Mouse (Mus musculus): ENCODE data around the gene Pus7. TPM values are rescaled to one million over a fixed set of nuclear protein-coding genes. Genes with fewer than 3 reads are reported as not detected.

Gene Pus7
- total and polyA plus RNA-seq, 3 experiments = 35.3 to 62.9 (median 61.9) TPM

DNA sequence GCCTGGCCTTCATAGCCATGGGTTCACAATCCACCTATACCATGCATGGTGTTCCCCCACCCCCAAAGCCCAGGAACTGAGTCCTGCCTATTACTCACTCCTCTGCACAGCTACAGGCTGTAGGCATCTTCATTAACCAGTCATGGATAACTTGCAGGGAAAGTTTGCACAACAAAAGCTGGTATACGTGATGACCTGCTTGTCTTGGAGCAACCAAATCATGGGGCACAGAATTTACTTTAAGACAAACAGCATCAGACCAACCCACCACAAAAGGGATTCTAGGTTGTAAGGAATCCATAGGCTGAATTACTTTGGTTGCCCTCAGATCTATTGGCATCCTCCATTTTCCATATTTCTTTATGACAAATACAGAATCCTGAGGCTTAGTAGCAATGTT lies 86.1 kb downstream of the Pus7 start:
- TF ChIP-seq MXI1 (IDR thresholded peaks at IDR 0.05; ENCODE audit: low read depth, low read length) (no peak), POLR2AphosphoS2 (IDR thresholded peaks at IDR 0.05; ENCODE audit: low read depth, low read length) (peak; percentile 68)
- Histone ChIP-seq H3K36me3 (replicated peaks in 1 of 2; ENCODE audit: control insufficient read depth in 1 of 2, insufficient read depth in 1 of 2, low read length in 1 of 2) (peaks cover 30 to 35% of the 10 kb centered on the region in 2 experiments), H3K9ac (ENCODE audit: insufficient read depth, low read depth) (no peak overlapping the region), H3K4me1 (ENCODE audit: control insufficient read depth in 1 of 2, insufficient read depth in 2 of 2) (no peaks in the 10 kb centered on the region), H3K27ac (ENCODE audit: insufficient read depth, low read depth) (no peak overlapping the region), H3K9me3 (replicated peaks; ENCODE audit: low read length) (peaks cover 33% of the 10 kb centered on the region), H3K27me3 (replicated peaks) (no peaks in the 10 kb centered on the region), H3K4me3 (replicated peaks in 1 of 3; ENCODE audit: low read depth in 2 of 3, low read length in 2 of 3, poor library complexity in 1 of 3) (no peak overlapping the region), H3K4me2 (ENCODE audit: insufficient read depth, low read depth, poor library complexity, severe bottlenecking) (no peak overlapping the region), H3K79me2 (replicated peaks; ENCODE audit: control insufficient read depth, extremely low read depth, insufficient read depth, poor library complexity, severe bottlenecking) (no peaks in the 10 kb centered on the region)
- in situ Hi-C loops (cut with MboI; ENCODE audit: low pct_ligation_motif_present, low pct_unique_long_range_greater_than_20kb, low sequenced_read_pairs) = no loop called here
- no peak for DNase-seq (ENCODE audit: extremely low read depth)
- dilution Hi-C loops (cut with MboI; ENCODE audit: extremely low pct_ligation_motif_present, extremely low pct_unique_long_range_greater_than_20kb, low sequenced_read_pairs) = no loop called here

Other genes starting within 250 kb of the Pus7 start
- 17.4 and 20.6 TPM in 2 replicates for gene Srpk2, start 99.1 kb downstream of the Pus7 start, total RNA-seq (2012; rRNA removed)
- gene Srpk2, start 99.1 kb downstream of the Pus7 start, total RNA-seq (2014; rRNA removed) = 23.3 and 25.4 TPM in 2 replicates
- 31.1 and 31.2 TPM in 2 replicates for gene Srpk2, start 99.1 kb downstream of the Pus7 start, polyA plus RNA-seq (2012; ENCODE audit: insufficient read length, low read depth)
- gene Rint1, start 4.0 kb upstream of the Pus7 start, total RNA-seq (2012; rRNA removed) = 16.2 and 18.2 TPM in 2 replicates
- gene Rint1, start 4.0 kb upstream of the Pus7 start, total RNA-seq (2014; rRNA removed) = 17.6 and 19.5 TPM in 2 replicates
- 14.7 and 15.6 TPM in 2 replicates for gene Rint1, start 4.0 kb upstream of the Pus7 start, polyA plus RNA-seq (2012; ENCODE audit: insufficient read length, low read depth)
- gene Tomm7, start 60.5 kb upstream of the Pus7 start, total RNA-seq (2012; rRNA removed) = 184 and 201 TPM in 2 replicates
- 142 and 146 TPM in 2 replicates for gene Tomm7, start 60.5 kb upstream of the Pus7 start, total RNA-seq (2014; rRNA removed)
- 133 and 162 TPM in 2 replicates for gene Tomm7, start 60.5 kb upstream of the Pus7 start, polyA plus RNA-seq (2012; ENCODE audit: insufficient read length, low read depth)
- 18.2 and 22.6 TPM in 2 replicates for gene Fam126a, start 247.0 kb upstream of the Pus7 start, total RNA-seq (2012; rRNA removed)
- gene Fam126a, start 247.0 kb upstream of the Pus7 start, total RNA-seq (2014; rRNA removed) = 16.5 and 19.6 TPM in 2 replicates
- 31.6 and 32.6 TPM in 2 replicates for gene Fam126a, start 247.0 kb upstream of the Pus7 start, polyA plus RNA-seq (2012; ENCODE audit: insufficient read length, low read depth)